Mouse (Mus musculus) left cerebral cortex, postnatal 36 days (tissue): Measurements from ENCODE around the gene Ppm1l. TPM values are rescaled to one million over a fixed set of nuclear protein-coding genes. Genes with fewer than 3 reads are reported as not detected.

Source experiments
- DNase-seq, 2 experiments: peaks; one replicate each; pipeline ENCODE4 v3.0.0; 2021 to 2022; ENCODE audit warnings: low spot score in 2 of 2, mixed read lengths in 1 of 2
- intact Hi-C: fragments of 180-260 bp; cut with DNase I; formaldehyde crosslinking; loops from one replicate; pipeline ENCODE4 v1.15.1; 2025
- total RNA-seq, 2 experiments: library from RNA; stranded (reverse); gene quantifications; 2 replicates each; pipeline ENCODE4 v1.2.3; 2021

Gene Ppm1l
- total RNA-seq, 2 experiments from 2014 or later = 87.0 to 88.8 TPM

- DNase-seq = no peak
- intact Hi-C loops = no loop called here
Measured at GRCm38 (mm10) chr3:69607909-69608308, 291.2 kb downstream of the Ppm1l start.

Other genes starting within 250 kb of the Ppm1l start
- 10 to 100 TPM; 64.6 to 73.1 TPM for gene Kpna4, start 189.7 kb upstream of the Ppm1l start, total RNA-seq
- gene Arl14, start 94.4 kb upstream of the Ppm1l start, total RNA-seq = not detected